Mouse (Mus musculus) erythroblast, adult 5-6 weeks (primary cell): ENCODE measurements at regions not wholly inside any gene's neighbourhood (a gene's known extent, or its start where the extent isn't known, plus 50 kb on each side); places are given as distances from the start of the nearest gene placed in this dataset.

Source experiments
- ATAC-seq: replicated peaks from 2 replicates; pipeline ENCODE4 v1.8.0; 2016; ENCODE audit warnings: moderate number of reproducible peaks, mild to moderate bottlenecking, moderate TSS enrichment, inconsistent platforms; ENCODE audit not compliant: poor library complexity, low FRiP score, severe bottlenecking

- no peak for ATAC-seq
Observed at GRCm38 (mm10) chr14:36624822-36625221, 343.8 kb downstream of the Ccser2 start.

GRCm38 (mm10) chr14:36624134-36624533 lies 344.4 kb downstream of the Ccser2 start:
- no peak for ATAC-seq

DNA sequence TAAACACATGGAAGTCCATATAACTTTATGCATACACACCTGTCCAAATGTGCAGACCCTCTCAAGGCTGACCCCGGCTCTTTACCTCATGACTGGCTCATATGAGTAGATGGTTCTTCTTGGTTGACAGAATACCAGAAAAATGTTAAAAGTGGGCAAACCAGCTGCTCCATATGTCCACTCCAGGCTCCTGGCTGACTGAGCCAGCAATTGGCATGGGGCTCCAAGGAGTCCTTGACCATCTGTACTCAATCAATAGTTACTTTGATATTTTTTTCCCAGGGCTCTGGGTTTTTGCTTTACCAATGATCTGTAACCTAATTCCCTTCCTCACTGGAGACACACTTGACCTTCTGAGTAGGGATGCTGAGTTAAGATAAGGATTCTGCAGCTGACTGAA lies 345.5 kb downstream of the Ccser2 start:
- ATAC-seq: no peak

DNA sequence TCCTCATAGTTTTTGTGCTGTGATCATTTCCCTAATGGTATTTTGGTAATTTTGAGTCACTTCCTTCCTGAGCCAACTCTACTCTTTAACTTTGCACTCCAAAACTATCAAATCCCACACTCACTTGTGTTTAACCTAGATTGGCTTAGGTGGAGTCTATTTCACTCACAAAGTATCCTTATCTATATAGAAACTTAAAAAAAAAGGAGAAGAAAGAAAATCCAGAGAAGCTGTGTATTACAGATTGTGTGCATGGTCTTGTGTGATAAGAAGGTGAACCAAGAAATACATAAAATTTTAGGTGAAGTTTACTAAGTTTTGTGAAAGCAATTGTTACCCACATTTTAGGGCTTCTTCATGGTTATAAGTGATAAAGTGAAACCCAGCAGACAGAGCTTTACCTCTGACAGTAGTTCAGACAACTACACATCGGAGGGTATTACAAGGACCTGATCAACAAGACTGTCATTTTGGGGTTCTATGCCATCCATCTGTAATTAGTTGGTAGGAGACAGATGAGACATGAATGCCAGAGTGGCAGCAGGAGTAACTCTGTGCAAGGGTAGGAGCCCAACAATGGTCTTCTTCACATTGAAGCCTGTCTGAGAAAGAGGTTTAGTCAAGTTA lies 350.0 kb downstream of the Ccser2 start:
- no peak for ATAC-seq

GRCm38 (mm10) chr14:36617987-36618386 lies 350.6 kb downstream of the Ccser2 start:
- no peak for ATAC-seq

- ATAC-seq: no peak
Observed at GRCm38 (mm10) chr14:36614926-36615325, 353.7 kb downstream of the Ccser2 start.

DNA sequence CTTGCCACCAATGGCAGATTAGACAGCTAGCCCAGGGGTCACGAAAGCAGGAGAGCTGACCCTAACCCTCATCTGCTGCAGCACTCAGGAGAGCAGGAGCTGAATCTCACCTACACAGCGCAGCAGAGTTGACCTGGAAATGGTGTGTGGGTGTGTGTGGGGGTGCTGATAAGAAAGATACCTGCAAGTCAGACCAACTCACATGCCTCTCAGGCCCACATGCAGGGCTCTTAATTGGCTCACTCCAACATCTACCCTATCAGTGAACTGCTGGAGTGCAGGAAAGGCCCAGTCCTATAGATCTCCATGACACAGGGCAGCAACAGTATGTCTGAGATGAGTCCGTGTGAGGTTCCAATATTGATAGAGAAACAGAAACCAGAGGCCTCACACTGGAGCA lies 355.7 kb downstream of the Ccser2 start:
- ATAC-seq: peak; percentile 55; the same call in 1 of the 2 replicates

GRCm38 (mm10) chr14:36584065-36584635 lies 384.4 kb downstream of the Ccser2 start:
- no peak for ATAC-seq

- no peak for ATAC-seq
Observed at GRCm38 (mm10) chr14:36583338-36584064, 385.1 kb downstream of the Ccser2 start.

GRCm38 (mm10) chr14:36563229-36563865 lies 405.2 kb downstream of the Ccser2 start:
- no peak for ATAC-seq

DNA sequence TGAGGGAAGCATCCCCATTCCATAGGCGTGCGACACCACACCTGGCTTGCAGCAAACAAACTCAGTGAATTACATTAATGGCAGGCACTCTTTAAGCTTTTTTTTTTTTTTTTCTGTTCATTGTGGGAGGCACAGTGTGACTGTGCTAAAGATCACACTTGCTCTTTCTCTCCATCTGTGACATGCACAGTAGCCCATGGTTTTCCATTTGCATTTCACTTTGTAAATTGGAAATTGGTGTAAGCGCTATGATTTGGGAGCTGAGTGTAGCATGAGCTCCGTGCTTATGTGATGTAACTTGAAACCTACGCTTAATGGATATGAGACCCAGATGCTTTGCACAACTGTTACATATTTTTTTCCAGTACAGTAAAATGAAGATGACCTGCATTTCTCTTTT lies 431.2 kb downstream of the Ccser2 start:
- no peak for ATAC-seq

- no peak for ATAC-seq
Observed at GRCm38 (mm10) chr14:36527310-36527709, 432.6 kb downstream of the 4930474N05Rik start.

DNA sequence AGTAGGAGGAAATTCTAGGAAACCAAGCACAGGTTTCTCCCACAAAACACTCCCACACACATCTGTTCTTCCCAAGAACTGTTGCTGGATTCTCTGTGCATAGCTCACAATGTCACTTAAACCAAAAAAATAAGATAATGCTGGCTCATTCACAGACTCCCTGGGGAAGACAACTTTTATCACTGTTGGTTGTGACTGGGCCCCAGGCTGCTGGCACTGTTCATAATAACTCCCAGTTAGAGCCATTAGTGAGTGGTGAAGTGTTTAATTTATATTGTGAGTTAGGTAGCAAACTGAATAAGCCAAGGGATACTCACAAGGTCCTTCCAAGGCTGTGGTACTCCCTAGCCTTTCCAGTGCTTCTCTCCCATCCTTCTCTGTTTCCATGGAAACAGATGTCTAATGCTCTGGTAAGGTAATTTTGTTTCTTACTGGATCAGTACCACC lies 430.9 kb downstream of the 4930474N05Rik start:
- ATAC-seq: no peak

- no peak for ATAC-seq
Observed at GRCm38 (mm10) chr14:36502076-36502994, 407.6 kb downstream of the 4930474N05Rik start.

DNA sequence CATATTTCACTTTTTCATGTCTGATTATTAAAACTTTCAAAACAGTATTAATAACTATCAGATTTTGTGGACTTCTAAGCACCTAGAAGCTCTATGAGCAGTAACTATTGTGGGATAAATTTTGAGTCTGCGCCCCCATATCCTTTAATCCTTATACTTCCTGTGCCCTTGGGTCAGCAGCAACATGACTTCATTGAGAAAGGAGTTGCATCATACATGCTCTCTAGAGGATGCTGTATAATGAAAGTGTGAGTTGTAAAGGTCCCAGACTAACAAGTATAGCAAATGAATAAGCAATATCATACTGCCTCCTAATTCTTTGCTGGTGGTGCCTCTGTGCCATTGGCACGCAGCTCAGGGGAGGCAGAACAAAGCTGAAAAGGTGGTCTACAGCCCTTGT lies 404.6 kb downstream of the 4930474N05Rik start:
- ATAC-seq: no peak

- ATAC-seq: no peak
Observed at GRCm38 (mm10) chr14:36485499-36485898, 390.8 kb downstream of the 4930474N05Rik start.

GRCm38 (mm10) chr14:36471617-36472016 lies 376.9 kb downstream of the 4930474N05Rik start:
- no peak for ATAC-seq

- no peak for ATAC-seq
Observed at GRCm38 (mm10) chr14:36470362-36470761, 375.6 kb downstream of the 4930474N05Rik start.

- ATAC-seq: no peak
Observed at GRCm38 (mm10) chr14:36453049-36453448, 358.3 kb downstream of the 4930474N05Rik start.

GRCm38 (mm10) chr14:36450126-36450525 lies 355.4 kb downstream of the 4930474N05Rik start:
- ATAC-seq: no peak
